Mouse (Mus musculus) heart, adult 18-20 months (tissue): ENCODE measurements around the gene Nkd2. TPM values are rescaled to one million over a fixed set of nuclear protein-coding genes. Genes with fewer than 3 reads are reported as not detected.

Source experiments
- DNase-seq, 2 experiments: peaks; one replicate each; pipeline ENCODE4 v3.0.0; 2021 to 2022; ENCODE audit warnings: mixed read lengths in 1 of 2
- total RNA-seq, 2 experiments: library from RNA; stranded (reverse); gene quantifications; 2 replicates each; pipeline ENCODE4 v1.2.3; 2021

Nkd2 gene
- total RNA-seq, 2 experiments from 2014 or later: 1.2 TPM

- no peak for DNase-seq
These were observed 28.5 kb downstream of the Nkd2 start for GRCm38 (mm10) chr13:73818921-73819320.

GRCm38 (mm10) chr13:73816338-73816737 is 31.1 kb downstream of the Nkd2 start:
- no peak for DNase-seq

DNA sequence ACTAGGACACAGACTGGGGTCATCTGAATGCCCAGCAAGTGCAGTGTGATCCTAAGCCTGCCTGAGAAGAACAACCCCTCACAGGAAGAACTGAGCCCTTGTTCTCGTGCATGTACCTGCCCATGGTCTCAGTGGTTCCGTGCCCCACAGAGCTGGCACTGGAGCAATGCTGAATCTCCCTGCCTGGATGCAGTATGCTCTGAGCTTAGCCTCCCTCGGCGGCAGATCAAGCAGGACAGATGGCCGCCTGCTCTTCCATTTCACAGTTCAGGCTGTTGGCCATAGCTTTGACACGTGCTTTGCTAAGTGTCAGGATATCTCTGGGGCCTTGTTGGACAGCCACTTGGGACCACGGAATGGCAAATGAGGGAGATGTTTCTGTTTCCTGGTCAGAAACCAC is 33.2 kb downstream of the Nkd2 start:
- DNase-seq: no peak

DNA sequence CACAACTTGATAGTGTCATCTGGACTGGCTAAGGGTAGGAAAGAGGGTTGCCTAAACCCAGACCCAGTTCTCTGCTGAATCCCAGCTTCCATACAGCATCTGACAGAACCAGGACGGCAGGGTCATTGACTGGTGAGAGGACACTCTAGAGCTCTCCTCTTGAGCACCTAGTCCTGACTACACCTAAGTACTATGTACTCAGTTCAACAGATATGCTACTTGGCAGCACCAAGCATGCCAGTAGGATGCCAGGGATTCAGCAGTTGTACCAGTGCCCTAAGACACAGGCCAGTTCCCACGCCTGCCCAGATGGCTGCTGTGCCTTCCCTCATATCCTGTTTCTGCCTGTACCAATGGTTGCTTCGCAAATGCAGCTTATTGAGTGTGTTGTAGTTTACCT is 34.5 kb downstream of the Nkd2 start:
- peak in 1 of 2 experiments; percentile 51 for DNase-seq

DNA sequence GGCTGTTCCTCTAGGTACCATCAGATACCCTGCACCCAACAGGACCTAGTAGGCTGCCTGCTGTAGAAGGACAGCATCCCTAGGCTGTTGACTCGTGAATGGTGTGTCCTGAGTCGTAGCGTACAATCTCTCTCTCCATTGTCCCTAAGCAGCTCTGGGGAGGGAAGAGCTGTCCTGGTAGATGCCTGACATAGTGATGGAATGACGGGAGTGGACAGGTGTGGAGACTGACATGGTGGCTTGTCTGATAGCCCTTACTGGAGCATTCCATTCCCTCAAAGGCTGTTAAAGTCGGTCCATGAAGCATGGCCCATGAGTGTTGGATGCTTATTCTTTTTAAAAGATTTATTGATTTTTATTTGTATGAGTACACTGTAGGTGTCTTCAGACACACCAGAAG is 42.5 kb downstream of the Nkd2 start:
- no peak for DNase-seq

DNA sequence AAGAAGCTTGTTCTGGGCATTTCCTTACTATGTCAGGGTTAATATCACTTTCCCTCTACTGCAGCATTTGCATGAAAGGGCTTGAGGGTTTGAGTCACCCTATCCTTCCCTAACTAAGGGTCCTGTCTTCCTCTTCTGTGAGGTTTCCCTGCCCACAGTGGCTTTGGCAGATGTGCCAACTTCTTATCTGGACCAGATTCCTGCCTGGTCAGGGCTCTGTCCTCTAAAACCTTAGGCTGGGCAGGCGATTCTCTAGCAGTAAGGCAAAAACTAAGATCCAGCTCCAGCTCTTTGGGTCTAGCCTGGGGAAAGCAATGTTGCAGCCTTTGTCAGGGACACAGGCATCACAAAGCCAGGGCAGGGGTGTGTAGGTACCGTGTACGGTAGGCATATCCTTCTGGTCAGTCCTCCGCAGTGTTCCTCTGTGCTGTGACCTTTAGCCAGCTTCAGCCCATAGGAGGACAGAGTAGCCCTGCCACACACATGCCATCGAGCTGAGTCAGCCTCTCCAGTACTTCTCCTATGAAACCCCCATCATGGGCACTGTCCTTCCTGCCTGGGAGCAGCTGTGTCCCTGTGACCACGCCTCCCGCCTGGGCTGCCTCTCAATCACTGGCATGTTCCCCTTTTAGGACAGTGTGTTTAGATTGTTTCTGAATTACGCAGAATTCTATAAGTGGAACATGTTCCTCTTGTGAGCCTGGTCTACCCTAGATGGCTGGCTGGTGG is 43.8 kb downstream of the Nkd2 start:
- DNase-seq: peak; percentile 81 to 93

- DNase-seq: peak; percentile 45 to 59
These were observed 48.3 kb downstream of the Nkd2 start for GRCm38 (mm10) chr13:73799110-73799509.

DNA sequence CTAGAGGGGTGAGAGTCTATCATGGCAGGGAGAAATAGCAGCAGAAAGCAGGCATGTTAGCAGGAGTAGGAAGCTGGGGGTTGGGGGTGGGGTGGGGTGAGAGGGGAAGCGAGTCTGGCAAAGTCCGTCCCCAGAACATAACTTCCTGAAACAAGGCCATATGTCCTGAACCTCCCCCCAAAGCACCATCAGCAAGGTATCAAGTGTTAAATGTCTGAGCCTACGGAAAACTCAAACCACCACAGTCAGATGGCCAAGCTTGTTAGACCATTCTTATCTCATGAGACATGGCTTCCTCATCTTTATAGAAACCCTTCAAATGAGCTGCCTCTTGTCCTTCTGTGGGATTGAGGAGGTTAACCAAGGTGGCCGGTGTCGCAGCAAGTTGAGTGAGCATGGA is 54.3 kb downstream of the Nkd2 start:
- DNase-seq: no peak

DNA sequence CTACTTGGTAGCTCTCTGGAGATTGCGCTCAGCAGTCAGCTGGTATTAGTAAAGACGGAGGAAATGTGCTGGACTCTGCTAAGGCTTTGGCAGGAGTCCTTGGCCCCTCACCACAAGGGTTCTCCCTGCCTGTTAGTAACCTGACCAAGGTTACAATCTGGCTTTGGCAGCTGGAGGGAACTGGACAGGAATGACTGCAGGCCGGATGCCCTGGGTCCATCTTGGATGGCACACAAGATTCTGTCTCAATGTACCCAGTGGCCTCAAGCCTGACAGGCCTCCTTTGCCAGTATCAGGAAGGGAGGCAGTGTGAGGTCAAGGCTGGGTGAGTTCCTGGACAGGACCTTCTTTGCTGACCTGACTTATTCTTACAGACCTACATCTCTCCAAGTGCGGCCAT is 55.3 kb downstream of the Nkd2 start:
- DNase-seq: peak in 1 of 2 experiments; percentile 56

GRCm38 (mm10) chr13:73782486-73782885 is 64.9 kb downstream of the Nkd2 start:
- no peak for DNase-seq

- no peak for DNase-seq
These were observed 69.9 kb downstream of the Nkd2 start for GRCm38 (mm10) chr13:73777578-73777977.

- DNase-seq: peak in 1 of 2 experiments; percentile 70
These were observed 71.6 kb downstream of the Nkd2 start for GRCm38 (mm10) chr13:73775786-73776185.

- peak; percentile 70 for DNase-seq
These were observed 73.8 kb downstream of the Nkd2 start for GRCm38 (mm10) chr13:73773519-73774205.

DNA sequence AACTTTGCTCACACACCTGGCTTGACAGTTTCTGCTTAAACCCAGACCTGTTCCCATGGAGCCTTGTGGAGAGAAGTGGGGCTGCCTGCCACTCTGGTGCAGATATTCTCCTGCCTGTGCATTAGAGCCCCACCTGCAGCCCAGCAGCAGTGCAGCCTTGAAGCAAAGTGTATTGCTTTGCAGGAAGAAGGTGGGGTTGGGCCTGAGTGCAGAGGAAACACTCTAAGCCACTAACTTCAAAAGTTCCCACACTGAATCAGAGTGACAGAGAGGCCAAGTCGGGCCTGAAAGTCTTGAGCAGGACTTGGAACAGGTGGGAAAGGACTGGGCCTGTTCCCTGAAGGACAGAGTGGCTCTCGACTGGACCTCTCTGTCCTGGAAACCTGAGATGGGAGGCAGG is 74.8 kb downstream of the Nkd2 start:
- peak in 1 of 2 experiments; percentile 51 for DNase-seq

DNA sequence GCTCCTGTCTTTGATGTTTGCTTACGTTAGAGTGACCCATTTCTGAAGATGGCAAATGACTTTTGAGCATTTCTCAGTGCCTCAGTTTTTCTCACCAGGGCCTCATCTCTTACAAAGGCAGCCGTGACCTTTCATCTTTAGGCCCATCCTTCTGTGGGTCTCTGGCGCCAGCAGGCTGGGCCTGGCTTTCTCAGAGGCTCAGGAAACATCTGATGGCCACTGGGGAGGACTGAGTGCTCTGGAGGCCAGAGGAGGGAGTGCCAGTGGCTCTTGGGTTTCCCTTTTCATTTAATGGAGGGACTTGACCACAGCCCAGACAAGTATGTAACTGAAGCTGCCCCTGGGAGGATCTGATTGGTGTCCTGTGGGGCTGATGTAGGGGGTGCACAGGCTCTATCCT is 76.3 kb downstream of the Nkd2 start:
- DNase-seq: peak in 1 of 2 experiments; percentile 29

DNA sequence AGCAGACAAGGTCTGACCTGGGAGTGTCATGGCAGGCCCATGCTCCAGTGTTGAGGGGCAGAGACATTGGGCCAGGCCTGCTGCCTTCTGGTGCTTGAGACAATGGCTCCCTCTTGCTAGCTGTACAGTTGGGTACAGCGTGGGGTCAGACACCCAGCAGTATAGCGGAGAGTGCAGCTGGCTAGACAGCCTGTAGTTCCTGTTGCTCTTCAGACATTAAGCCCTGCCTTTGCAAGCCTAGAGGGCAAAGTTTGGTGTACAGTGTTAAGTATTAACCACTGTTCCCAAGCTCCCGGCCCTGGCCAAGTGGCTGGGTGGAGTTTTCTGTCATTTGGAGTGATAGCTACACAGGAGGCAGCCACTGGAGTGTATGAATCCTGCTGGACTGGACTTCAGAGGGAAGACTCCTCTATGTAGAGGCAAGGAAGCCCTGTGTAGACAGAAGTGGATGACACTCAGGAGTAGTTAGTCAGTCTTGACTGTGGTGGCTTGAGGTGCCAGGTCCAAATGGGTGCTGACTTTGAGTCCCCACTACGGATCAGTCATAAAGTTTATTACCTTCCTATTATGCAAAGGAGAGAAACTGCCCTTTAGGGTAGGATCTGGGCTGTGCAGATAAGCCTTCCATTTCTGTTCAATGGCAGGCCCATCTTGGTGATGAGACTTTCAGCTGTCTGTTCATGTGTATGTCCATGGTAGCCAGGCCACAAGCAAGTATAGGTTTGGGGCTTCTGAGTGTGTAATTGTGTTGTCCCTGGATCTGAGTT is 77.3 kb downstream of the Nkd2 start:
- no peak for DNase-seq

Other genes with a start within 250 kb of the Nkd2 start
- gene Clptm1l, start 243.6 kb downstream of the Nkd2 start, total RNA-seq: 10 to 100 TPM; 56.6 to 63.9 TPM
- under 1 TPM in 1 of 2 experiments, not detected in 1; 0.15 TPM for gene Tert, start 220.7 kb downstream of the Nkd2 start, total RNA-seq
- not detected for gene Slc6a18, start 169.6 kb downstream of the Nkd2 start, total RNA-seq
- gene Slc6a19, start 142.8 kb downstream of the Nkd2 start, total RNA-seq: under 1 TPM in 1 of 2 experiments, not detected in 1; 0.28 TPM
- gene Slc12a7, start 114.5 kb downstream of the Nkd2 start, total RNA-seq: 100 to 1,000 TPM; 189 to 209 TPM
- under 1 TPM; 0.18 to 0.32 TPM for gene Trip13, start 90.2 kb upstream of the Nkd2 start, total RNA-seq
- 10 to 100 TPM; 17.2 to 21.3 TPM for gene Brd9, start 90.2 kb upstream of the Nkd2 start, total RNA-seq
- not detected for gene Zdhhc11, start 116.2 kb upstream of the Nkd2 start, total RNA-seq
- gene Tppp, start 161.8 kb upstream of the Nkd2 start, total RNA-seq: 10 to 100 TPM; 12.9 to 13.3 TPM
- under 1 TPM; 0.57 to 0.90 TPM for gene Cep72, start 214.7 kb upstream of the Nkd2 start, total RNA-seq